Mouse (Mus musculus): ENCODE measurements around the gene E2f4.

The E2f4 gene

GRCm38 (mm10) chr8:105345061-105345975, 47.9 kb downstream of the E2f4 start:
- DNase-seq (ENCODE audit: low read depth in 1 of 2, low spot score in 2 of 2): peak; percentile 55 to 60

GRCm38 (mm10) chr8:105346611-105347427, 49.4 kb downstream of the E2f4 start:
- DNase-seq (ENCODE audit: low read depth in 1 of 2, low spot score in 2 of 2): no peak

- peak; percentile 77 to 82 for DNase-seq (ENCODE audit: low read depth in 1 of 2, low spot score in 2 of 2)
These were observed 50.2 kb downstream of the E2f4 start, which contains the start of gene Fhod1 for GRCm38 (mm10) chr8:105347428-105348221. Fhod1 (minus strand) TSS chr8:105347953.

GRCm38 (mm10) chr8:105348450-105349095, 51.1 kb downstream of the E2f4 start, which contains the start of gene Slc9a5:
Slc9a5 (plus strand) TSS chr8:105348843.
- DNase-seq (ENCODE audit: low read depth in 1 of 2, low spot score in 2 of 2): no peak

GRCm38 (mm10) chr8:105349096-105349771, 51.8 kb downstream of the E2f4 start:
- no peak for DNase-seq (ENCODE audit: low read depth in 1 of 2, low spot score in 2 of 2)

- no peak for DNase-seq (ENCODE audit: low read depth in 1 of 2, low spot score in 2 of 2)
These were observed 52.7 kb downstream of the E2f4 start for GRCm38 (mm10) chr8:105350186-105350585.

GRCm38 (mm10) chr8:105353583-105354135, 56.2 kb downstream of the E2f4 start:
- DNase-seq (ENCODE audit: low read depth in 1 of 2, low spot score in 2 of 2): no peak

- no peak for DNase-seq (ENCODE audit: low read depth in 1 of 2, low spot score in 2 of 2)
These were observed 57.1 kb downstream of the E2f4 start for GRCm38 (mm10) chr8:105354549-105354948.
